Mouse (Mus musculus) myocyte (in vitro differentiated cells): ENCODE measurements around the gene Gm27021. TPM values are rescaled to one million over a fixed set of nuclear protein-coding genes. Genes with fewer than 3 reads are reported as not detected.

ENCODE experiments used
- H3K27me3 ChIP-seq: one replicate; pipeline ENCODE4 v1.6.1; 2011; ENCODE audit not compliant: control insufficient read depth, insufficient read depth, insufficient read length
- H3K36me3 ChIP-seq: one replicate; pipeline ENCODE4 v1.6.1; 2011; ENCODE audit not compliant: control insufficient read depth, insufficient read depth
- H3K4me2 ChIP-seq: one replicate; pipeline ENCODE4 v1.6.1; 2011; ENCODE audit warnings: low read depth, control low read depth
- H3K4me3 ChIP-seq: one replicate; pipeline ENCODE4 v1.5.1; 2011; ENCODE audit warnings: mild to moderate bottlenecking, control low read depth, moderate library complexity
- H3K79me2 ChIP-seq: one replicate; pipeline ENCODE4 v1.6.1; 2011; ENCODE audit not compliant: control insufficient read depth, insufficient read depth
- H3ac ChIP-seq: one replicate; pipeline ENCODE4 v1.6.1; 2011; ENCODE audit not compliant: control insufficient read depth, insufficient read length
- CEBPB ChIP-seq: IDR thresholded peaks from 2 replicates; pipeline ENCODE4 v1.6.1; 2011; ENCODE audit warnings: mild to moderate bottlenecking, moderate library complexity; ENCODE audit not compliant: poor library complexity, insufficient read depth, severe bottlenecking
- E2F4 ChIP-seq: IDR thresholded peaks from one replicate; pipeline ENCODE4 v1.6.1; 2011; ENCODE audit warnings: mild to moderate bottlenecking, control low read depth, moderate library complexity; ENCODE audit not compliant: insufficient read depth
- MAX ChIP-seq: IDR thresholded peaks from one replicate; pipeline ENCODE4 v1.6.1; 2011; ENCODE audit warnings: low read depth, mild to moderate bottlenecking, control low read depth
- MYOD1 ChIP-seq, 3 experiments: IDR thresholded peaks; one replicate each; pipeline ENCODE4 v1.6.1; 2011; ENCODE audit warnings: control low read depth in 2 of 3, low read depth in 2 of 3, mild to moderate bottlenecking in 2 of 3, moderate library complexity in 1 of 3; ENCODE audit not compliant: insufficient read length in 2 of 3, control insufficient read depth in 1 of 3
- MYOG ChIP-seq, 3 experiments: IDR thresholded peaks; one replicate each; pipeline ENCODE4 v1.6.1; 2011; ENCODE audit warnings: control low read depth in 2 of 3, low read depth in 2 of 3, mild to moderate bottlenecking in 2 of 3; ENCODE audit not compliant: insufficient read length in 2 of 3, control insufficient read depth in 1 of 3, insufficient read depth in 1 of 3
- POLR2A ChIP-seq: IDR thresholded peaks from one replicate; pipeline ENCODE4 v1.6.1; 2011; ENCODE audit warnings: low read depth, mild to moderate bottlenecking, control low read depth, moderate library complexity; ENCODE audit not compliant: insufficient read length
- POLR2AphosphoS2 ChIP-seq: IDR thresholded peaks from one replicate; pipeline ENCODE4 v1.6.1; 2011; ENCODE audit warnings: low read depth, control low read depth; ENCODE audit not compliant: insufficient read length
- REST ChIP-seq: IDR thresholded peaks from one replicate; pipeline ENCODE4 v1.6.1; 2011; ENCODE audit warnings: mild to moderate bottlenecking, control low read depth, moderate library complexity; ENCODE audit not compliant: insufficient read depth, insufficient read length
- SRF ChIP-seq: IDR thresholded peaks from one replicate; pipeline ENCODE4 v1.6.1; 2011; ENCODE audit warnings: low read depth; ENCODE audit not compliant: control insufficient read depth, insufficient read length
- TCF12 ChIP-seq: IDR thresholded peaks from one replicate; pipeline ENCODE4 v1.6.1; 2011; ENCODE audit warnings: mild to moderate bottlenecking, control low read depth; ENCODE audit not compliant: poor library complexity, insufficient read depth, severe bottlenecking
- TCF3 ChIP-seq: IDR thresholded peaks from one replicate; pipeline ENCODE4 v1.6.1; 2011; ENCODE audit warnings: low read depth, control low read depth; ENCODE audit not compliant: insufficient read length
- USF1 ChIP-seq: IDR thresholded peaks from one replicate; pipeline ENCODE4 v1.6.1; 2011; ENCODE audit warnings: low read depth, mild to moderate bottlenecking, control low read depth, moderate library complexity
- polyA plus RNA-seq: library from polyadenylated mRNA; unstranded; fragments of >200 nt; fragmentation: generic; extraction: Trizol; gene quantifications from one replicate; pipeline ENCODE4 v1.2.1, GENCODE M21; 2012; ENCODE audit warnings: missing spikeins

Gene Gm27021
- polyA plus RNA-seq, 1 experiment: 1.9 TPM

DNA sequence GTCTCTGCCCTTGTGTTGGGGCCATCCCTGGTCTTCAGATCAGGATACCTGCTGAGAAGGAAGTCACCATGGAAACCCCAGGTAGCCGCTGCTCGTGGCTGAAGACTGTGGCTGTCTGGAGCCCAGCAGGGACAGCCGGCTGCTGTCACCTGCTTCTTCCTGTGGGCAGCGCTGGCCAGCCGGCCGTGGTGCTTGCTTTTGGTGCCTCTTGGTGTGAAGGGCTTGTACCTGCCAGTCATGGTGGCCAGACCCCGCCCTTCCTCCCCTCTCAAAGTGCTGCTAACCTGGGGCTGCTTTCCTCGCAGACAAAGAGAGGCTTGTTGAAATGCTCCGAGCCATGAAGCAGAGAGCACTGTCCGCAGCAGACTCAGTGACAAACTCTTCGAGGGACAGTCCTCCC is 94.0 kb downstream of the Gm27021 start:
- Histone ChIP-seq H3ac (no peak overlapping the region), H3K36me3 (peaks cover under 1% of the 10 kb centered on the region), H3K4me3 (no peak overlapping the region), H3K27me3 (no peaks in the 10 kb centered on the region), H3K79me2 (no peaks in the 10 kb centered on the region), H3K4me2 (no peak overlapping the region)
- TF ChIP-seq REST (no peak), POLR2A (no peak), SRF (no peak), POLR2AphosphoS2 (no peak), MAX (no peak), MYOD1 (IDR thresholded peaks at IDR 0.05; ENCODE audit: control insufficient read depth in 1 of 3, insufficient read length in 2 of 3, low read depth in 2 of 3) (no peak), TCF12 (no peak), CEBPB (no peak), TCF3 (no peak), MYOG (IDR thresholded peaks at IDR 0.05; ENCODE audit: control insufficient read depth in 1 of 3, insufficient read depth in 1 of 3, insufficient read length in 2 of 3, low read depth in 2 of 3) (no peak), E2F4 (no peak), USF1 (no peak)

- H3K4me3 ChIP-seq: no peak overlapping the region
- H3ac ChIP-seq: no peak overlapping the region
- H3K27me3 ChIP-seq: no peaks in the 10 kb centered on the region
- no peaks in the 10 kb centered on the region for H3K36me3 ChIP-seq
- H3K4me2 ChIP-seq: no peak overlapping the region
- H3K79me2 ChIP-seq: no peaks in the 10 kb centered on the region
- no peak for TF ChIP-seq MYOD1 (IDR thresholded peaks at IDR 0.05; ENCODE audit: control insufficient read depth in 1 of 3, insufficient read length in 2 of 3, low read depth in 2 of 3)
- no peak for TF ChIP-seq MAX
- no peak for TF ChIP-seq CEBPB
- TF ChIP-seq MYOG (IDR thresholded peaks at IDR 0.05; ENCODE audit: control insufficient read depth in 1 of 3, insufficient read depth in 1 of 3, insufficient read length in 2 of 3, low read depth in 2 of 3): no peak
- TF ChIP-seq SRF: no peak
- TF ChIP-seq TCF12: no peak
These were observed 95.3 kb downstream of the Gm27021 start for GRCm38 (mm10) chr8:120572534-120572933.

DNA sequence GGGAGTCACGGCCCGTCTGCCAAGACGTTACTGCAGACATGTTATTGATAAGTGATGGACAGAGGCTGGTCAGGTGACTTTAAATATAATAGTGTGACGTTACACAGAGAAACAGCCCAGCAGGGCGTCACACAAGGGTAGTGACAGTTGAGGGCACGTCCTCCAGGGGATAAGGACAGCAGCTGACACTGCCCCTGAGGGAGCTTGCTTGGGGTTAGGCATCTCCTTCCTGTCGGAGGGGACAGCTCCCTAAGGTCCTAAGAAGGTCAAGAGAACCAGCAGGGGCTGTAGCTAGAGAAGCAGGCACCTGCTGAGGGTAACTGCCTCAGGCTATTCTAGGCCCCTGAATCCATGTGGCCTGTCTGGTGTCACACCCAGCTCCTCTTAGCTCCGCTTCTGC is 96.3 kb downstream of the Gm27021 start:
- no peaks in the 10 kb centered on the region for H3K36me3 ChIP-seq
- no peak overlapping the region for H3ac ChIP-seq
- no peaks in the 10 kb centered on the region for H3K79me2 ChIP-seq
- TF ChIP-seq MYOD1 (IDR thresholded peaks at IDR 0.05; ENCODE audit: control insufficient read depth in 1 of 3, insufficient read length in 2 of 3, low read depth in 2 of 3) (no peak), TCF12 (no peak), CEBPB (no peak), USF1 (no peak), MAX (no peak), REST (no peak), SRF (no peak), POLR2AphosphoS2 (no peak), TCF3 (no peak)
- H3K4me3 ChIP-seq: no peak overlapping the region
- H3K4me2 ChIP-seq: no peak overlapping the region
- H3K27me3 ChIP-seq: no peaks in the 10 kb centered on the region

DNA sequence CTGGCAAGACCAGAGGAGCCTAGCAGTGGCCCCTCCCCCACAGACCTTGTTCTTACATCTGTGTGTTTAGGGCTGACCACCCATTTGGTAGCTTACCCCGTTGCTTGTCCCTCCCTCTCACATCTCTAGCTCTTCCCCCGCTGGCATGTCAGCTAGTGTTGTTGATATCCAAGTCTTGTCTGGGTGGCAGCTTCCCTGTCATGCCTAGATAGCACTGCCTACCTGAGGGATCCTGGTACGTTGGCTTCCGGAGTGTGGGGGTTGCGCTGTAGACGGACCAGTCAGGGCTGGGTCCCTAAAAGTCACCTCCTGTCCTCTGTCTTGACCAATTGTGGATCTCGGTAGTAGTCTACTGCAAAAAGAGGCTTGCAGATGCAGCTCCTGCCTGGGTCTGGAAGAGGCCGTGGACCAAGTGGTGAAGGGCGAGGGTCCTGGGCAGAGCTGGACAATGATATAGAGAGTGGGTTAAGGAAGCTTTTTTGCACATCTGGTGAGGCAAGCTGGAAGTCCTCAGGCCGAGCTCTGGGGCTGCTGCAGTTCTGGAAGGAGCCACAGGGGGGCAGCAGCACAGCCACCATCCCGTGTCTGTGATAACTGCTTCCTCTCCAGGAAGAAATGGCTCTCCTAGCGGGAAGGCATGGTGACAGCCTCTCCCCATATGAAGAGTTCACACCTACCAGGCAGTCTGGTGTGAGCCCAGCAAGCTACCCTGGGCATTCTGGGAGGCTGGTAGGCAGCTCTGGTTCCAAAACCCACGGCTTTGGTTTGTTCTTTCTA is 97.8 kb downstream of the Gm27021 start:
- H3K4me3 ChIP-seq: no peak overlapping the region
- no peaks in the 10 kb centered on the region for H3K79me2 ChIP-seq
- TF ChIP-seq SRF: no peak
- TF ChIP-seq REST: no peak
- no peak for TF ChIP-seq MYOD1 (IDR thresholded peaks at IDR 0.05; ENCODE audit: control insufficient read depth in 1 of 3, insufficient read length in 2 of 3, low read depth in 2 of 3)
- no peak for TF ChIP-seq POLR2AphosphoS2
- TF ChIP-seq MAX: no peak
- TF ChIP-seq E2F4: no peak
- no peak for TF ChIP-seq TCF12
- no peak for TF ChIP-seq TCF3
- no peak for TF ChIP-seq POLR2A
- TF ChIP-seq CEBPB: no peak

DNA sequence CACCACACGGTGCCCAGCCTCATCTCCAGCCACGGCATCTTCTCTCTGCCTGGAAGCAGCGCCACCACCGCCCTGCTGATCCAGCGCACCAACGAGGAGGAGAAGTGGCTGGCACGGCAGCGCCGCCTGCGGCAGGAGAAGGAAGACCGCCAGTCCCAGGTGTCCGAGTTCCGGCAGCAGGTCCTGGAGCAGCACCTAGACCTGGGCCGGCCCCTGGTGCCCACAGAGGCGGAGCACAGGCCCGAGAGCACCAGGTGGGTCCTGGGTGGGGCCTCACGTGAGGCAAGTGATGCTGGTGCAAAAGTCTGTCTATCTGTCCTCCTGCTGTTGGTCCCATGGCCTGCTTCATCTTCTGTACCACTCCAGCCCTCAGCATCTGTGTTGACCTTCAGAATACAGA is 98.8 kb downstream of the Gm27021 start:
- Histone ChIP-seq H3ac (no peak overlapping the region), H3K4me3 (no peak overlapping the region), H3K79me2 (no peaks in the 10 kb centered on the region), H3K4me2 (no peak overlapping the region), H3K36me3 (no peaks in the 10 kb centered on the region), H3K27me3 (no peaks in the 10 kb centered on the region)
- no peak for TF ChIP-seq TCF12
- TF ChIP-seq POLR2AphosphoS2: no peak
- TF ChIP-seq USF1: no peak
- TF ChIP-seq MAX: no peak
- no peak for TF ChIP-seq E2F4
- no peak for TF ChIP-seq MYOG (IDR thresholded peaks at IDR 0.05; ENCODE audit: control insufficient read depth in 1 of 3, insufficient read depth in 1 of 3, insufficient read length in 2 of 3, low read depth in 2 of 3)
- TF ChIP-seq REST: no peak

More for the DNA sequence above, 97.8 kb downstream of the Gm27021 start:
- Histone ChIP-seq H3ac (no peak overlapping the region), H3K4me2 (no peak overlapping the region), H3K27me3 (no peaks in the 10 kb centered on the region), H3K36me3 (no peaks in the 10 kb centered on the region)
